Mouse (Mus musculus) WW6 (cell line): ENCODE results near the gene Aen.

ENCODE experiments used
- DNase-seq: peaks from one replicate; pipeline ENCODE4 v3.0.0-alpha.2; 2013; ENCODE audit warnings: low read depth, low spot score

Gene Aen

GRCm38 (mm10) chr7:78895653-78896333 is at the start of gene Aen:
Aen (plus strand) TSS chr7:78895854.
- DNase-seq: peak; percentile 93

GRCm38 (mm10) chr7:78846066-78846716 is 49.5 kb upstream of the Aen start:
- DNase-seq: no peak

GRCm38 (mm10) chr7:78846737-78847434 is 48.8 kb upstream of the Aen start, which contains the start of gene Det1:
Det1 (minus strand) TSS chr7:78847263.
- peak; percentile 80 for DNase-seq

GRCm38 (mm10) chr7:78854051-78854450 is 41.6 kb upstream of the Aen start:
- no peak for DNase-seq

- DNase-seq: no peak
Measured at GRCm38 (mm10) chr7:78855044-78855655, 40.5 kb upstream of the Aen start.

GRCm38 (mm10) chr7:78863796-78864445 is 31.7 kb upstream of the Aen start:
- DNase-seq: no peak

- no peak for DNase-seq
Measured at GRCm38 (mm10) chr7:78864446-78864802, 31.2 kb upstream of the Aen start.

- no peak for DNase-seq
Measured at GRCm38 (mm10) chr7:78865212-78865949, 30.3 kb upstream of the Aen start.

- DNase-seq: no peak
Measured at GRCm38 (mm10) chr7:78868731-78869130, 26.9 kb upstream of the Aen start.

GRCm38 (mm10) chr7:78872366-78872765 is 23.3 kb upstream of the Aen start:
- no peak for DNase-seq

GRCm38 (mm10) chr7:78872831-78873230 is 22.8 kb upstream of the Aen start:
- no peak for DNase-seq

- no peak for DNase-seq
Measured at GRCm38 (mm10) chr7:78881607-78882468, 13.8 kb upstream of the Aen start.

GRCm38 (mm10) chr7:78882469-78882837 is 13.2 kb upstream of the Aen start:
- DNase-seq: no peak

GRCm38 (mm10) chr7:78883016-78883725 is 12.5 kb upstream of the Aen start:
- DNase-seq: no peak

GRCm38 (mm10) chr7:78883726-78884060 is 12.0 kb upstream of the Aen start:
- no peak for DNase-seq

GRCm38 (mm10) chr7:78884139-78884538 is 11.5 kb upstream of the Aen start:
- DNase-seq: no peak

GRCm38 (mm10) chr7:78885404-78885803 is 10.2 kb upstream of the Aen start:
- DNase-seq: no peak

GRCm38 (mm10) chr7:78886496-78886895 is 9.2 kb upstream of the Aen start:
- no peak for DNase-seq

- no peak for DNase-seq
Measured at GRCm38 (mm10) chr7:78887431-78887842, 8.2 kb upstream of the Aen start.

- peak; percentile 60 for DNase-seq
Measured at GRCm38 (mm10) chr7:78890641-78891040, 5.0 kb upstream of the Aen start.
